Mouse (Mus musculus) heart, postnatal 0 days (tissue): ENCODE results near the gene Gpr132. TPM values are rescaled to one million over a fixed set of nuclear protein-coding genes. Genes with fewer than 3 reads are reported as not detected.

Experiments
- ATAC-seq: fragments of 200-750 bp; cut with Nextera tagmentation; 2 replicates; pipeline ENCODE4 v1.8.0; 2017; ENCODE audit warnings: low read depth, moderate number of reproducible peaks, moderate library complexity; ENCODE audit not compliant: insufficient read depth
- DNase-seq: peaks from one replicate; pipeline ENCODE4 v3.0.0-alpha.2; 2016; ENCODE audit warnings: low spot score
- H3K27ac ChIP-seq: fragments of 300-500 bp; sonication (generic); 2 replicates; pipeline ENCODE4 v1.5.1; 2014; ENCODE audit warnings: low read depth, mild to moderate bottlenecking
- H3K27me3 ChIP-seq: fragments of 300-500 bp; sonication (generic); 2 replicates; pipeline ENCODE4 v1.6.1; 2014; ENCODE audit warnings: low read length, mixed read lengths; ENCODE audit not compliant: control insufficient read depth, insufficient read depth
- H3K36me3 ChIP-seq: fragments of 300-500 bp; sonication (generic); replicated peaks from 2 replicates; pipeline ENCODE4 v1.6.1; 2014; ENCODE audit warnings: low read length, mixed read lengths; ENCODE audit not compliant: control insufficient read depth, insufficient read depth
- H3K4me1 ChIP-seq: fragments of 300-500 bp; sonication (generic); 2 replicates; pipeline ENCODE4 v1.6.1; 2014; ENCODE audit warnings: antibody characterized with exemption; ENCODE audit not compliant: control insufficient read depth, insufficient read depth
- H3K4me2 ChIP-seq: fragments of 300-500 bp; sonication (generic); 2 replicates; pipeline ENCODE4 v1.6.1; 2014; ENCODE audit warnings: low read depth, mild to moderate bottlenecking, low read length, moderate library complexity
- H3K4me3 ChIP-seq: fragments of 300-500 bp; sonication (generic); 2 replicates; pipeline ENCODE4 v1.5.1; 2014; ENCODE audit warnings: low read depth, low read length
- H3K9ac ChIP-seq: fragments of 300-500 bp; sonication (generic); replicated peaks from 2 replicates; pipeline ENCODE4 v1.6.1; 2014; ENCODE audit warnings: low read depth, low read length, mixed read lengths
- H3K9me3 ChIP-seq: fragments of 300-500 bp; sonication (generic); replicated peaks from 2 replicates; pipeline ENCODE4 v1.6.1; 2016; ENCODE audit warnings: low read length; ENCODE audit not compliant: control insufficient read depth
- CTCF ChIP-seq: IDR thresholded peaks from 2 replicates; pipeline ENCODE4 v1.5.1; 2016; ENCODE audit warnings: antibody characterized with exemption, control low read depth, low read depth
- EP300 ChIP-seq: IDR thresholded peaks from 2 replicates; pipeline ENCODE4 v1.6.1; 2016; ENCODE audit warnings: antibody characterized with exemption, low read depth
- WGBS: fragments of 180-500 bp; shearing (Covaris S2); extraction: QIAGEN DNeasy Blood & Tissue Kit; methylation state at CpG from one replicate; pipeline ENCODE4 v1.1.7; 2014; 5-methylcytosine and 5-hydroxymethylcytosine counted together
- polyA plus RNA-seq: library from polyadenylated mRNA; unstranded; fragments of >200 nt; fragmentation: Nextera tagmentation; extraction: Ambion mirVana; gene quantifications from 2 replicates; pipeline ENCODE4 v1.2.1, GENCODE M21; 2015
- total RNA-seq: library from RNA; depleted of rRNA; stranded (reverse); fragments of >200 nt; gene quantifications from 2 replicates; pipeline ENCODE4 v1.2.3, GENCODE M21; 2014; ENCODE audit warnings: low replicate concordance; rRNA removed

The Gpr132 gene
- 0.38 TPM in 1 of 2 replicates, not detected in the other for total RNA-seq
- 0.04 TPM in 1 of 2 replicates, not detected in the other for polyA plus RNA-seq

DNA sequence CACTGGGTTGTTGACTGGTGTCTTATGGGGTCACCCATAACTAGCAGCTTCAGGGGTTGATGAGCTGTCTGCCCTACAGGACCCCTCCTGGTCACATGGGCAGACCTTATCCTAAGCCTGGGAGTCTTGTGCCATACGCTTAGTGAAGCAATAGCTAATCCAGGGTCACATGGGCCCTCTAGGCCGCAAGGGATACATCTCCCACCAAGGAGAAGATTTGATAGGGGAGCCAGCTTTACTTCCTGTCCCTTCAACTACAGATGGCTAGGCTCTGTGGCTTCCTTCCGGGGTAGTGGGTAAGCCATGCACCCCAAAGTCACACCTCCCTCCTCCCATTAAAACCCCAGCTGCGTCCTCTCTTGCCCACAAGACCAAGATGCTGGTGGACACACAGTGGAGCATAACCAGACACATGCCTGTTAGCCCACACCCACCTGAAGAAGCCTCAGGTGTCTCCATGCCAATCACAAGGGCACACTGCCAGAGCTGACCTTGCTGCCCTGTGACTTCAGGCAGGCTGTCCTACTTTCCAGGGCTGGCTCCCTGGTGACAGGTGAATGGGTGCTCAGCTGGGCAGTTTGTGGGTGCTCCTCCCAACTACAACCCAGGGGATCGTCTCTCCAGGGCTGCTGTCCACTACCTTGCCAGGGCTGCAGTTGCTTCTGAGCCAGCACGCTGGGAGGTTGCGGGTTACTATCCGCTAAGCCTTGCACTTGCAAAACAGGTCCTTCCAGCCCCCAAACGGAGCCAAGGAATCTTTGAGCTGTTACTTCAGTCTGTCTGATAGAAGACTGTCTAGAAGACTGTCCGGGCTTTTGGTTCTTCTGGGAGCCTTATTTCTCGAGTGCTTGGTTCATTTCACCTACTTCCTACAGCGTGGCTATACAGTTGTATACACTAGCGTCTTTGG lies at the start of gene Gpr132:
Gene Gpr132 (minus strand): TSS at position 51 of the 910 bp plus-strand sequence.
- Histone ChIP-seq H3K9me3 (no peaks in the 10 kb centered on the region), H3K36me3 (no peaks in the 10 kb centered on the region), H3K4me1 (no peaks in the 10 kb centered on the region), H3K9ac (no peak within 1 kb of the TSS), H3K4me3 (no peak within 1 kb of the TSS), H3K4me2 (no peak within 1 kb of the TSS), H3K27ac (no peak within 1 kb of the TSS), H3K27me3 (peaks cover 24% of the 10 kb centered on the region)
- DNase-seq (no peak), ATAC-seq (no peak)
- WGBS, result 68% methylated on average over 13 of the region's 13 CpGs
- TF ChIP-seq CTCF, result no peak
- no peak for TF ChIP-seq EP300

DNA sequence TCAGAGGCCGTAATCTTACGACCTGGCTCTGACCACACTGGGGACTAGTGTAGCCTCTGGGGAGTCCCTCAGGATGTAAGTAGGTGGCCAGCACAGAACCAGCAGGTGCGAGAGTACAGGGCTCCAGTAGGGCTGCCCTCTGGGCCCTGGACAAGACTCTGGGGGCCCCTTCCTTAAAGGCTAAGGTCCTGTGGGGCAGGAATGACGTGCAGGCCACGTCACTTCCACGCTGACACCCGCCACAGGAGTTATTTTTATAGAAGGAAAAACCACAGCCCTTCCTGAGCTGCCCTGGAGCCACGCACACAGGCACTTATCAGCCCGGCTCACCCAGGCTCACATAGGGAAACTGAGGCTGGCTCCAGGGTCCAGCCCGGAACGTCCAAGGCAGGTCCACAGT lies 49.5 kb upstream of the Gpr132 start:
- no peak overlapping the region for H3K4me3 ChIP-seq
- DNase-seq (no peak), ATAC-seq (no peak)
- H3K9ac ChIP-seq, result no peak overlapping the region
- 62% methylated on average over 11 of the region's 11 CpGs for whole genome bisulfite sequencing
- peaks cover 36% of the 10 kb centered on the region for H3K27me3 ChIP-seq
- TF ChIP-seq EP300 (no peak), CTCF (no peak)
- peaks cover 11% of the 10 kb centered on the region for H3K36me3 ChIP-seq
- peak overlapping the region; percentile 71 for H3K27ac ChIP-seq
- H3K9me3 ChIP-seq, result no peaks in the 10 kb centered on the region
- H3K4me1 ChIP-seq, result peaks cover 20% of the 10 kb centered on the region
- H3K4me2 ChIP-seq, result no peak overlapping the region

DNA sequence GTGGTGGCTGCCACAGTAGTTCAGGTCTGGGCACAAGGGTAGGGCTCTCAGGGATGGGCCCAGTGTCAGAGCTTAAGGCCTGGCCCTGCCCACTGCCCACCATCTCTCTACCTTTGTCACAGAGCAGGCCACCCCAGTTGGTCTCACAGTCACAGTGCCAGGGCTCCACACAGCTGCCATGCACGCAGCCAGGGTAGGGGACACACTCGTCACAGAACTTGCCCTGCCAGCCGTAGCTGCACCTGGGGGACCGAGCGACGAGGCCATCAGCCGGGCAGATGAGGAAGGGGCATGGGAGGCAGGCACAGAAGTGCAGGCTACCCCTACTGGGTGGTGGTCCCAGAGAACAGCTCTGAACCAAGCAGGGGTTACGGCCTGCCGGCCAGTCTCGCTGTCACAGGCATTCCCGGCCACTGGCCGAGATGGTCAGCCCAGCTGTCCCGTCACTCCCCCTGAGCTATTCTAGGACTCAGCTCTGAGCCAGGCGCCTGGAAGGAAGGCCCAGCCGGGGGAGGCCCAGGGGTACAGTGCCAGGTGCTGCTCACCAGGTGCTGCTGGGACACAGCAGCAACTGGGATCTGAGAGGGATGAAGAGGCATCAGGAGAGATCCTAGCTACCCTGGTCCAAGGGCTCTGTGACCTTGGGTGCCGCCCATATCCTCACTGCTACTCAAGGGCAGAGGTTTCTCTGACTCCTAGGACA lies 48.8 kb upstream of the Gpr132 start:
- Histone ChIP-seq H3K9me3 (no peaks in the 10 kb centered on the region), H3K4me2 (no peak overlapping the region), H3K27me3 (peaks cover 36% of the 10 kb centered on the region), H3K4me3 (no peak overlapping the region), H3K36me3 (peaks cover 11% of the 10 kb centered on the region), H3K9ac (0 out of 2 replicates have a peak overlapping the region, but pooled peaks have one; percentile 7), H3K27ac (peak overlapping the region; percentile 71), H3K4me1 (peaks cover 16% of the 10 kb centered on the region; the same call in 1 of the 2 replicates)
- 54% methylated on average over 16 of the region's 16 CpGs for WGBS
- DNase-seq (no peak), ATAC-seq (peak; percentile 49)
- no peak for TF ChIP-seq CTCF
- no peak for TF ChIP-seq EP300

DNA sequence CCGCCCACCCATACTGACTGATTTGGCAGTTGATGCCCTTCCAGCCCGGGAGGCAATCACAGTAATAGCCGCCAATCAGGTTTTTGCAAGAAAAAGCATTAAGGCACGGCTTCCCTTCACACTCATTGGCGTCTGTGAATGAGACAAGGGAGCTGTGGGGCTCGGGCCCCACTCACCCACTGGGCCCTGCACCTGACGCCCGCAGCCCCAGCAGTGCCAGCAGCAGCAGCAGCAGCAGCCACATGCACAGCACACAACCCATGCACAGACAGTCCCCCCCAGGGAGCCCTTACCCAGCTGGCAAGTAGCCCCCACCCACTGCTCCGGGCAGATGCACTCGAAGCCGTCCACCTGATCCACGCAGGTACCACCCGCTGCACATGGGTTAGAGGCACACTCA lies 47.6 kb upstream of the Gpr132 start:
- TF ChIP-seq CTCF (no peak), EP300 (no peak)
- Histone ChIP-seq H3K4me2 (no peak overlapping the region), H3K4me3 (no peak overlapping the region), H3K4me1 (peaks cover 13% of the 10 kb centered on the region; the same call in 1 of the 2 replicates), H3K27me3 (peaks cover 31% of the 10 kb centered on the region), H3K27ac (no peak overlapping the region), H3K9ac (no peak overlapping the region), H3K36me3 (peaks cover 14% of the 10 kb centered on the region), H3K9me3 (no peaks in the 10 kb centered on the region)
- DNase-seq (no peak), ATAC-seq (no peak)
- WGBS, result 92% methylated on average over 13 of the region's 13 CpGs

DNA sequence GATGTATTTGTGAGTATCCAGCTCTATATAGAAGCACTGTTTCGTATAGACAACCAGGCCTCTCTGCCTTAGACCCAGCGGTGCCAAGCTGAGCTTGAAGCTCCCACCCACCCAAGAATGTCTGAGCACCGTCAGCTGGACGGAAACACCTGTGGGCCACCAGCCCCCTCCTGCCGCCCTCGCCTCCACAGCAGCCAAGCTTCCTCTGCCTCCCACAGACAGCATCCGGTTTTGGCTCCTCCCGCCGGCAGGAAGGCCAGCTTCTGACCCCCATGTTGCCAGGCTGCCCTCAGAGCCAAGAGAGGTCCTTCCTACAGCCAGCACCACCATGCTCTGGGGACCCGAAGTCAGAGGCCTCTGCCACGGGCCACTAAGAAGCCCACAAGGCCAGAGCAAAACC lies 46.5 kb upstream of the Gpr132 start:
- no peak overlapping the region for H3K9ac ChIP-seq
- no peak for TF ChIP-seq CTCF
- peak; percentile 72; the same call in 1 of the 2 replicates for TF ChIP-seq EP300
- DNase-seq (no peak), ATAC-seq (0 out of 2 replicates have a peak, but pooled peaks have one; percentile 5)
- peaks cover 13% of the 10 kb centered on the region; the same call in 1 of the 2 replicates for H3K4me1 ChIP-seq
- H3K27ac ChIP-seq, result 0 out of 2 replicates have a peak overlapping the region, but pooled peaks have one; percentile 30
- H3K36me3 ChIP-seq, result peaks cover 14% of the 10 kb centered on the region
- no peak overlapping the region for H3K4me2 ChIP-seq
- no peak overlapping the region for H3K4me3 ChIP-seq
- no peaks in the 10 kb centered on the region for H3K9me3 ChIP-seq
- peaks cover 21% of the 10 kb centered on the region for H3K27me3 ChIP-seq
- WGBS, result 71% methylated on average over 11 of the region's 11 CpGs
